Mouse (Mus musculus) erythroblast, embryonic 14.5 days (primary cell): Measurements from ENCODE around the gene Rad23b.

ENCODE experiments used
- GATA1 ChIP-seq: IDR thresholded peaks from 2 replicates; pipeline ENCODE4 v1.6.1; 2012; ENCODE audit warnings: low read length, inconsistent platforms, mixed read lengths
- TAL1 ChIP-seq: IDR thresholded peaks from 3 replicates; pipeline ENCODE4 v1.6.1; 2012; ENCODE audit warnings: low read length, inconsistent platforms, mixed read lengths

DNA sequence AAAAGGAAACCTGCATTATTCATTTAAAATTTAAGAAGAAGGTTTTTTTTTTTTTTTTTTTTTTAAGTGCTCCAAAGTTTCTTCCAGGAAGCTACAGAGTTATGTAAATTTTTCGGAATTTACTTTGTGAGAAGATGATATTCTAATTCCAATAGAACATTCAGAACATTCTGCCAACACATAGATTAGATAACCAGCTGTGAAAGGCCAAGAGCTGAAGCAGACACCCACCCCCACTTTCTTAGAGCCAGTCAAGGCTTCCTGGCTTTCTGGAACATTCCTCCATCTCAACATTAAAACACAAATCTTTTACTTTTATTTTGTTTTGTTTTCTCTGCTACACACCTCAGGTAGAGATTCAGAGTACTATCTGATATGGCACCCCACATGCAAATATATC is 10.9 kb upstream of the Rad23b start:
- TF ChIP-seq TAL1 = no peak
- no peak for TF ChIP-seq GATA1
